Mouse (Mus musculus) brain, embryonic 14.5 days (tissue): ENCODE measurements around the gene Khdc1a.
"Not testable (repeated sequence)": the region's sequence is repeated elsewhere in the genome, so short reads cannot be mapped to it uniquely, and the experiment has no call there.

ENCODE experiments used
- CTCF ChIP-seq: fragments of 200-500 bp; IDR thresholded peaks from 2 replicates; pipeline ENCODE4 v1.5.1; 2012; ENCODE audit warnings: inconsistent platforms, mild to moderate bottlenecking, moderate library complexity, borderline replicate concordance; ENCODE audit not compliant: insufficient read depth, insufficient read length; ENCODE audit errors: extremely low read depth
- POLR2A ChIP-seq: fragments of 200-500 bp; IDR thresholded peaks from 2 replicates; pipeline ENCODE4 v1.6.1; 2012; ENCODE audit warnings: mild to moderate bottlenecking, inconsistent platforms, borderline replicate concordance; ENCODE audit not compliant: poor library complexity, insufficient read depth, insufficient read length, severe bottlenecking; ENCODE audit errors: extremely low read depth

- TF ChIP-seq POLR2A, CTCF: not testable (repeated sequence)
These were observed 18.3 kb upstream of the Khdc1a start for GRCm38 (mm10) chr1:21331161-21331560.
